Mouse (Mus musculus) spleen, adult 18-20 months (tissue): ENCODE data around the gene Pik3r4.
A peak's percentile ranks its signal among the peaks of the same experiment; 100 is the strongest.
"Not testable (repeated sequence)": the region's sequence is repeated elsewhere in the genome, so short reads cannot be mapped to it uniquely, and the experiment has no call there.

ENCODE experiments used
- DNase-seq, 2 experiments: peaks; one replicate each; pipeline ENCODE4 v3.0.0; 2022; ENCODE audit warnings: mixed read lengths in 2 of 2

Gene Pik3r4

DNA sequence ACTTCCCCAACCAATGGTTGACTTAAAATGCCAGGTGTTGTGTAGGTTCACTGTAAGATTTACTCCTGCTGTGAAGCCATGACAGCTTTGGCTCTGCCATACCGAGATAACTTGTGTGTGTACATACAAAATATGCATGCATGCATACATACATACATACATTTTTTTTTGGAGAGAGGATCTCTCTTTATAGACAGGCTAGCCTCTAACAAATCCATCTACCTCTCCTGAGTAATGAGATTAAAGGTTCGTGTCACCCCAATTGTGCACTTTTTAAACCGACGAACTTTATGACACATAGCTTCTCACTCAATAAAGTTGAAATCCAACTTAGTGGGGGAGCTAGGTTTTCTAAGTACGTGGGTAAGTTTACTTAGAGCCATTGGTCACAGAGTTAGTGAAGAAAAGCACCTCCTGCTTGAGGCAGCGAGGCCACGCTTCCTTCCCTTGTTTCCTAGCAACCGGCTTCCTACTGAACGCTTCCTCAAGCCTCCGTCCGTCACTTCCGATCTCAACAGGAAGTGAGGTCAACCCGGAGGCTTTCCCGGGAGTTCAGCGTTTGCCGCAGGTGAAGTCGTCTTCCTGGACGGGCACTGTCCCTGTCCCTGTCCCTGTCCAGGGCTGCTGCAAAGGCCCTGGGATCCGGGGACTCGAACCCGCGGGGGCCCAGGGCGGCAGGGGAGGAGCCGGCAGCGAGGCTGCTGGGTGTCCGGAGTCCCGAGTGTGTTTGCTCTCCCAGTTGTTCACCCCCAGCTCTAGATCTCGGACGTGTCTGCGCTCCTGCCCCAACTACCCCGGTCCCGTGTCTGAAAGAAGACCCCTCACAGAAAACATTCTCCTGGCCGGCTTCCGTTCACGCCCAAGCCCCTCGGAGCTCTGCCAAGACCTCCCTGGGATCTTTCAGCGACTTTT lies at the start of gene Pik3r4:
Gene Pik3r4, plus strand, starts transcription at position 519 of the 912 bp plus-strand sequence.
- DNase-seq = peak; percentile 65 to 69

DNA sequence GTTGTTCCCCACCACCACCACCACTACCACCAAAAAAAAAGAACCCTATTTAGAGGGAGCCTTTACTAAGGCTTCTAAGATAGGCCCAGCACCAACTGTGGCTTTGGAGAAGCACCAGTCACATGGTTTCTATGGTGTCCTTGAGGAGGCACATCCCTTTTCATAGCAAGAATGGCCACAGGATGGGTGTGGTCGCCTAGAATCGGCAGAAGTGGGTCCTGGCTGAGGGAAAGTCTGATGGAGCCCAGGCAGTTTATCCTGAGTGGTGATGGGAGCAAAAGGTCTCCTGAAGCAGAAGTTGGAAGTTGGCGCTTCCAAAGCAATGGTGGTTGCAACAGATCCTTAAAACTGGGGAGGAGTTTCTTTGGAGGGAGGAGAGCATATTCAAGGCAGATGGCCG lies 43.9 kb upstream of the Pik3r4 start:
- DNase-seq = no peak

DNA sequence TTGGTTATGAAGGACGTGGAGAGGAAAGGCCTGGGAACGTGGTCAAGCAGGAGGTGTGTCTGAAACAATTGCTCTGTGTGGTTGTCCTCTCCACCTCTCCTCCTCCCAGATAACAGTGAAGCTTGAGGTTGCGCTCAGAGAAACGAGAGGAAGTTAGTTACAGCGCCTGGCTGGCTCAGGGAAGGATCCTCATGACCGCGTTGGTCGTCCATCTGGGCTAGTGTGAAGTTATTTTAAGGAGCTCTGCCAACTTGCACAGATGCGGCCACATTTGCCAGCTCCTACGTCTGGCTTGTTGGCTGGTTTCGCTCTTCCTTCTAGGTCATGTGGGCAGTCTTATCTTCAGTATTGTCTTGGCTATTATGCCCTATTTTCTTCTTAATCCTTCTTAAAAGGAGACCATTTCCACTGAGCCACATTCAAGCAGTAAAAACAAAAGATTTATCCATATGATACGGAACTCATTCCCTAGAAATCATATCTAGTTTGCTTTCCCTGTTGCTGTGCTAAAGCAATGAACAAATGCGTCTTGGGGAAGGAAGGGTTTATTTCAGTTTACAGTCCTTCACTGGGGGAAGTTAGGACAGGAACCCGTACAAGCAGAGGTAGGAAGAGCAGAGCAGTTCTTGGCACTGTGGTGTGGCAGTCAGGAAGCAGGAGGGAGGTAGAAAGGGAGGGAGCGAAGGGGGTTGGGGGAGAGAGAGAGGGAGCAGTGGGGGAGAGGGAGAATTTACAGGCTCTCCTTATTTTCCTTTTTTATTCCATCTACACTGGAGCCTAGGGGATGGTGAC lies 30.6 kb upstream of the Pik3r4 start:
- no peak for DNase-seq

- DNase-seq = no peak
Measured at GRCm38 (mm10) chr9:105612919-105613318, 29.9 kb upstream of the Pik3r4 start.

GRCm38 (mm10) chr9:105615952-105616351 lies 26.8 kb upstream of the Pik3r4 start:
- no peak for DNase-seq

DNA sequence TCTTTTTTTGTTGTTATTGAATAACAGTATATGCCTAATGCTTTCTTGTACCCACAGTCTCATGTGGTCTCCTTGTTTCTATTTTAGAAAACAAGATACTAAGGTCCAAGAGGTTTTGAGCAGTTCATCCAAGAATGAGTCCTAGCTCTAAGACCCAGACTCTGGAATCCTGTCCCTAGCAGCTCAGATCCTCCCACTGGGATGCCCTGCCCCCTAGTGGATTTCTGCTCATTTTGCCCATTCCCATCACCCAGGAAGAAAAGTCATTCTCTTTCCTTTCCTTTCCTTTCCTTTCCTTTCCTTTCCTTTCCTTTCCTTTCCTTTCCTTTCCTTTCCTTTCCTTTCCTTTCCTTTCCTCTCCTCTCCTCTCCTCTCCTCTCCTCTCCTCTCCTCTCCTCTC lies 25.5 kb upstream of the Pik3r4 start:
- peak in 1 of 2 experiments; percentile 24 for DNase-seq

DNA sequence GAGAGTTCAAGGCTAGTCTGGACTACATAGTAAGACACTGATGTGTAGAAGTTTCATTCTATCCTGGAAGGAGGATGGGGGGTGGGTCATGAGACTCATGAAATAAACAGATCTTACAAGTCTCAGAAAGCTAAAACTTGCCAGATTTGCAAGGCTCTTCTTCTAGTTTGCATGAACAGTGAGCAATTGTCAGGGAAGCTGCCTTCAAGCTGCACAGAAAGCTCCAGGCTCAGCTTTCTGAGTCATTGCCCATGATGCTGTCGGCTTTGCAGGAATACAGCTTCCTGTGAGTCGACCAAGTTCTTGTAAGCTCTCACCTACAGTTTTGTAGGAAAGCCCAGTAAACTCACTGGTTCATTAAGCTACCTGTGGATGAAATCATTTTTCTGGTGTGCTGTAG lies 8.8 kb upstream of the Pik3r4 start:
- no peak for DNase-seq

DNA sequence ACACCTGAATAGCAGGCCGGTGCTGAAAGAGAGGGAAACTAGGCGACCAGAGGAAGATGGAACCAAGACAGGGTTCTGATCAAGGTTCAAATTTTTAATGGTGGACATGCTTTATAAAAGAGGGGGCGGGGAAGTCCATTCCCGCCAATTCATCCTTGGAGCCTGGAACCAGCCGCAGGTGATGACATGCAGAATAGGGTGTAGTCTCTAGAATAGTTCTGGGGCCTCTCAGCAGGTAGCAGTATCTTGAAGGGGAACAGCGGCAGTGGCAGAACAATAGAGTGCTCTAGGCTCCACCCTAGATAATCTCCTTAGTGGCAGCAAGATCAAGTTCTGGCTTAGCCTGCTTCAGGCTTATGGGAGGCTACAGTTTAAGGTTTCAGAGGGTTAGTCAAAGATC lies 1.4 kb upstream of the Pik3r4 start:
- DNase-seq = not testable (repeated sequence)

GRCm38 (mm10) chr9:105656189-105656588 lies 13.4 kb downstream of the Pik3r4 start:
- peak; percentile 27 to 37 for DNase-seq

- DNase-seq = peak; percentile 44 to 55
Measured at GRCm38 (mm10) chr9:105658216-105658615, 15.4 kb downstream of the Pik3r4 start.

DNA sequence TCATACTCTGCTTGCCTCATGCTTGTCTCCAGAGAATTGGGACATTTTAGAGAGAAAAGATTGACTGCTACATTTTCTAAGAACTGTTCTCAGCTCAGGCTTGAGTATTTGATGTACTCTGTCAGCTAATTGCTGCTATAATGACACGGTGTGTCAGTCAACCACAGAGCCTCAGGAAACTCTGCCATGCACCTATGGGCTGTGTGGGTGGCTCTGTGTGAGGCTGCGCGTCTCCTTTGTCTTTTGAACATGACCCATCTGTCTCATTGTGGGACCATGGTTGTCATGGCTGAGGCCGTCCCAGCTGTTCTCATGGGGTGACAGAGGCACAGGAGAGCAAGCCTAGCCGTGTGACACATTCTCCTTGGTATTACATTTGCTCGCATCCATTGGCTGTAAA lies 17.1 kb downstream of the Pik3r4 start:
- DNase-seq = peak; percentile 37 to 59

GRCm38 (mm10) chr9:105665269-105665668 lies 22.5 kb downstream of the Pik3r4 start:
- DNase-seq = no peak

DNA sequence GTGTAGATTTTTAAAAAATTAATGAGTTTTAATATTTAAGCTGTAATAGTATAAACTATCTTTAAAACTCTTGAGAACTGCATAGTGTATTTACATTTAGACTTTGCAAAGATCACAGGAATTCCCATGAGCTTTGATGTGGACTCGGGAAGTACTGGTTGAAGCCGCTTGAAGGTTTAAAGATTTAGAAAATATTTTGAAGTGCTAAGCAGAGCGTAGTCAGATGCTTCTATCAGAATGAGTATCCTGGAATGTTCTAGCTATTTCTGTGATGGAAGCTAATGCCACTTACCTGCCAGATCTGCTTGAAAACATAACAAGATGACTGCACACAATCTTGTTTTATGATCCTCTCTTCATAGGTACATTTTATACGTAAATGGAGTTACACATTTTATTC lies 28.1 kb downstream of the Pik3r4 start:
- no peak for DNase-seq

DNA sequence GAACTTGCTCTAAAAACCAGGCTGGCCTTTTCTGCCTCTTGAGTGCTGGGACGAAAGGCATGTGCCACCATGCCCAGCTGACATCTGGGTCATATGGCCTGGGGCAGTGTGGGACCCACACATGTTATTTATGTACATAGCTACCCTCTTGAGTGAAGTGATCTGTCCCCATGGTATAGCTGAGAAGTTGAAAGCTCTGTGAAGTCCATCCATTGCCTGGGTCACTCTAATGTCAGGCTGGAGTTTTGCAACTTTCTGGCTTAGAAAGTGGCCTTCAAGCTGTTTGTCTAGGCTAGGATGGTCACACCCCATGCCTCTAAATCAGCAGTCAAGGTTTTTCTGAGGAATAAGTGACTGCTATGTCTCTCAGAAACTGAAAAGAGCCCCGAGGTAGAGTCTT lies 29.3 kb downstream of the Pik3r4 start:
- no peak for DNase-seq

- no peak for DNase-seq
Measured at GRCm38 (mm10) chr9:105675941-105676340, 33.2 kb downstream of the Pik3r4 start.

DNA sequence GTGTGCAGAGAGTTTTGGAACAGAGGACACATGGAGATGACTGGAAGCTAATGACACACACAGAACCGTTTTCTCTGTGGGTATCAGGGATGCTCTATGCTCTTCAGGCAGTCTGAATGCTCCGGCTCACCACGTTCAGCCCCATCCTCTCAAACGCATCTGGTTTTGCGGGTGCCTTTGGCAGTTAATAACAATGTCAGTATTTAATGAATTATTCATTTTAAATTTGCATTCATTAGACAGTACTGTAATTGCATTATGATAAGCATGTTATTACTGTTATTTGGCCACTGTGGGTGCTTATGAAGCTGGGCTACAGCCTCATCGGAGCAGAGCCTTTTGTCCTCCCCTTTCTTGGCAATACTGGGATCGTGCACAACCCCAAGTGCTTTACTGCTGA lies 38.6 kb downstream of the Pik3r4 start:
- no peak for DNase-seq

- DNase-seq = no peak
Measured at GRCm38 (mm10) chr9:105684549-105685165, 41.9 kb downstream of the Pik3r4 start.

DNA sequence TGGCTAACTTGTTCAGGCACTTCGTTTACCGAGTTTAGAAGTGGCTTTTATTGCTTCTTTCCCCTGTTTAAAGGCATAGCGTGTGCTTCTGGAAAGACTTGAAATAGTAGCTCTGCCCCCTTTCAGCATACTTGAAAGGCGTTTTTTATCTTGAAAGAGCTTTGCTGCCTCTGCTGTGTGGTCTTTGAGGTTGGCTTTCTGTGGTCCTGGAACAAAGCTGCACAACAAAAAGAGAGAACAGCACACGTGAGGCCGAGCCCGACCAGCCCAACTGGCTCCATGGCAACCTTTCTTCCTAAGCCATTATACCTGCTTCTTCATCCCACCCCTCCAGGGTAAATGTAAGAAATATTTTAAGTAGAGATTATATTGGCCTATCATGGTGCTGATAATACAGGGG lies 46.7 kb downstream of the Pik3r4 start:
- DNase-seq = no peak

- no peak for DNase-seq
Measured at GRCm38 (mm10) chr9:105692472-105692871, 49.7 kb downstream of the Pik3r4 start.

- DNase-seq = no peak
Measured at GRCm38 (mm10) chr9:105693056-105693455, 50.3 kb downstream of the Pik3r4 start.

DNA sequence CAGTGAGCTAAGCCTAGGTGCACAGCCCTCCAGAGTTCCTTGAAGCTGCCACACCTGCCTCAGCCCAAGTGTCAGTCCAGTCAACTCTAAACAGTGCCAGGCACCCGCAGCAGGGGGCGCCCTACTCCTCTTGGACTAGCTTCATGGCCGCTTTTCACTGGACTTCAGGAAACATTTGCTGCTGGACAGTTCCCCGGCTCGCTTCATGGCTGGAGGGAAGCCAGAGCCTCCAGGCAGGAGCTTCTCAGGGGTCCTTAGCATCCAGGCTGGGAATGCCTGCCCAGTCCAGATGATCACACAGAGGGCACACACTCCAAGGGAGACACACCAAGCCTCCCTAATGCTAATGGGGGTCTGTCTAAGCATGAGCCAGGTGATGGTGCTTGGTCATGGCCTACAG lies 51.1 kb downstream of the Pik3r4 start:
- peak; percentile 28 to 62 for DNase-seq

DNA sequence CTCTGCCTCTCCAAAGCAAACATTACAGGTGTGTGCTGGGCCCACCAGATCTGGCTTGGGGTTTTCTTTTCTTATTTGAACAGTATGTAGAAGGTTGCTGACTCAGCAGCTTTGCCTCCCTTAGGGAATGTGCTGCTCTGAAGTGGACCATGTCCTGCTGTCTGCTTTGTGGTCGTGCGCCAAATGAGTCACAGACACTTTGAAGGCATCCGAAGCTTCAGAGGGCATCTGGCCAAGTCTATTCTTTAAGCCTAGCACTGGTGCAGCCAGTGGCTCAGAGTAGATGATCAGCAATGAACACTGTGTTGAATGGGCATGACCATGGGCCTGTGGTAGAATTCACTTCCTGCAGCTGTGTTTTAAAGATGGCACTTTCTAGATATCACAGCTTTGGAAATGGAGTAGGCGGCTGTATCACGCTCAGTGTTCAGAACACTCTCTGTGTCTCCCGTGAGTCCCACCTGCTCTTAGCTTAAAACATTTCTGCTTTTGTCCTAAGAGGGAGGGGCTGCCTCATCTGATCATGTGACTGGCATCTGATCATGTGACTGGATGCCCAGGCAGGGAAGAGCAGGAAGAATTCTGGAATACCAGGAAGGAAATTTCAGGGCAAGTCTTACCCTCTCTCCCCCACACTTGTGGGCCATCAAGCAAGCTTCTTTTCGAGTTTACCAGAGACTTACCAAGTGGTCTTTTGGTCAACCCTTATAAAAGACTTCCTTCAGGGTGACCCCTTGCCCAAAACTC lies 54.2 kb downstream of the Pik3r4 start:
- DNase-seq = no peak
